Mouse (Mus musculus): ENCODE measurements around the gene Rb1. TPM values are rescaled to one million over a fixed set of nuclear protein-coding genes. Genes with fewer than 3 reads are reported as not detected.

Gene Rb1
- 23.8 and 25.6 TPM in 2 replicates for polyA plus RNA-seq (2015; fragmentation: Nextera tagmentation; extraction: Ambion mirVana)

- Histone ChIP-seq H3K9me3 (replicated peaks) (no peaks in the 10 kb centered on the region), H3K4me3 (replicated peaks) (peak within 1 kb of the TSS; percentile 89), H3K36me3 (no peaks in the 10 kb centered on the region), H3K27ac (replicated peaks) (peak within 1 kb of the TSS; percentile 89), H3K4me2 (replicated peaks) (peak within 1 kb of the TSS; percentile 82), H3K27me3 (no peaks in the 10 kb centered on the region), H3K9ac (peak within 1 kb of the TSS; percentile 66), H3K4me1 (peaks cover 20% of the 10 kb centered on the region; the same call in 1 of the 2 replicates)
- peak; percentile 89 for ATAC-seq (ENCODE audit: insufficient number of reproducible peaks, low FRiP score, low TSS enrichment, low read depth)
- under 1% methylated on average over 128 of the region's 135 CpGs for WGBS
Observed at GRCm38 (mm10) chr14:73325456-73326381, at the start of gene Rb1. Gene Rb1, minus strand, starts transcription at chr14:73325822.

- Histone ChIP-seq H3K4me2 (replicated peaks) (no peak overlapping the region), H3K36me3 (peaks cover 16% of the 10 kb centered on the region), H3K27me3 (no peaks in the 10 kb centered on the region), H3K27ac (replicated peaks) (no peak overlapping the region), H3K9me3 (replicated peaks) (no peaks in the 10 kb centered on the region), H3K4me3 (replicated peaks) (no peak overlapping the region), H3K4me1 (peaks cover 38% of the 10 kb centered on the region), H3K9ac (no peak overlapping the region)
- no peak for ATAC-seq (ENCODE audit: insufficient number of reproducible peaks, low FRiP score, low TSS enrichment, low read depth)
- 38% methylated on average over 11 of the region's 11 CpGs for whole genome bisulfite sequencing
Observed at GRCm38 (mm10) chr14:73374315-73374890, 48.8 kb upstream of the Rb1 start.

GRCm38 (mm10) chr14:73373606-73374005 lies 48.0 kb upstream of the Rb1 start:
- Histone ChIP-seq H3K9ac (no peak overlapping the region), H3K27ac (replicated peaks) (no peak overlapping the region), H3K9me3 (replicated peaks) (no peaks in the 10 kb centered on the region), H3K27me3 (no peaks in the 10 kb centered on the region), H3K4me1 (peaks cover 39% of the 10 kb centered on the region), H3K36me3 (peaks cover 13% of the 10 kb centered on the region), H3K4me2 (replicated peaks) (no peak overlapping the region), H3K4me3 (replicated peaks) (no peak overlapping the region)
- ATAC-seq (ENCODE audit: insufficient number of reproducible peaks, low FRiP score, low TSS enrichment, low read depth) = no peak
- 73% methylated on average over 8 of the region's 8 CpGs for WGBS

GRCm38 (mm10) chr14:73372990-73373389 lies 47.4 kb upstream of the Rb1 start:
- 76% methylated on average over 4 of the region's 4 CpGs for WGBS
- Histone ChIP-seq H3K36me3 (peaks cover 17% of the 10 kb centered on the region), H3K4me1 (peaks cover 39% of the 10 kb centered on the region), H3K9ac (no peak overlapping the region), H3K4me2 (replicated peaks) (no peak overlapping the region), H3K27me3 (no peaks in the 10 kb centered on the region), H3K4me3 (replicated peaks) (no peak overlapping the region), H3K27ac (replicated peaks) (no peak overlapping the region), H3K9me3 (replicated peaks) (no peaks in the 10 kb centered on the region)
- ATAC-seq (ENCODE audit: insufficient number of reproducible peaks, low FRiP score, low TSS enrichment, low read depth) = no peak

GRCm38 (mm10) chr14:73371577-73371976 lies 46.0 kb upstream of the Rb1 start:
- 74% methylated on average over 4 of the region's 4 CpGs for WGBS
- ATAC-seq (ENCODE audit: insufficient number of reproducible peaks, low FRiP score, low TSS enrichment, low read depth) = no peak
- Histone ChIP-seq H3K9me3 (replicated peaks) (no peaks in the 10 kb centered on the region), H3K4me3 (replicated peaks) (no peak overlapping the region), H3K36me3 (peaks cover 20% of the 10 kb centered on the region), H3K27ac (replicated peaks) (no peak overlapping the region; the same call in 1 of the 2 replicates), H3K4me2 (replicated peaks) (no peak overlapping the region), H3K27me3 (no peaks in the 10 kb centered on the region), H3K4me1 (peaks cover 39% of the 10 kb centered on the region), H3K9ac (no peak overlapping the region)

- H3K27me3 ChIP-seq = no peaks in the 10 kb centered on the region
- H3K9ac ChIP-seq = no peak overlapping the region
- 65% methylated on average over 23 of the region's 23 CpGs for whole genome bisulfite sequencing
- peaks cover 27% of the 10 kb centered on the region for H3K36me3 ChIP-seq
- peak overlapping the region; percentile 63 for H3K27ac ChIP-seq (replicated peaks)
- ATAC-seq (ENCODE audit: insufficient number of reproducible peaks, low FRiP score, low TSS enrichment, low read depth) = peak; percentile 31; the same call in 1 of the 2 replicates
- H3K4me3 ChIP-seq (replicated peaks) = no peak overlapping the region
- H3K4me1 ChIP-seq = peaks cover 39% of the 10 kb centered on the region
- no peak overlapping the region for H3K4me2 ChIP-seq (replicated peaks)
- H3K9me3 ChIP-seq (replicated peaks) = no peaks in the 10 kb centered on the region
Observed at GRCm38 (mm10) chr14:73370695-73371372, 45.2 kb upstream of the Rb1 start.

GRCm38 (mm10) chr14:73370078-73370670 lies 44.6 kb upstream of the Rb1 start:
- no peak overlapping the region for H3K4me2 ChIP-seq (replicated peaks)
- no peaks in the 10 kb centered on the region for H3K27me3 ChIP-seq
- H3K4me3 ChIP-seq (replicated peaks) = no peak overlapping the region
- 73% methylated on average over 11 of the region's 11 CpGs for WGBS
- H3K36me3 ChIP-seq = peaks cover 33% of the 10 kb centered on the region
- ATAC-seq (ENCODE audit: insufficient number of reproducible peaks, low FRiP score, low TSS enrichment, low read depth) = no peak
- H3K4me1 ChIP-seq = peaks cover 39% of the 10 kb centered on the region
- H3K27ac ChIP-seq (replicated peaks) = peak overlapping the region; percentile 63
- H3K9ac ChIP-seq = no peak overlapping the region
- no peaks in the 10 kb centered on the region for H3K9me3 ChIP-seq (replicated peaks)

- Histone ChIP-seq H3K4me3 (replicated peaks) (no peak overlapping the region), H3K9ac (no peak overlapping the region), H3K4me1 (peaks cover 34% of the 10 kb centered on the region), H3K27me3 (no peaks in the 10 kb centered on the region), H3K36me3 (peaks cover 39% of the 10 kb centered on the region), H3K9me3 (replicated peaks) (no peaks in the 10 kb centered on the region), H3K27ac (replicated peaks) (0 out of 2 replicates have a peak overlapping the region, but pooled peaks have one; percentile 63), H3K4me2 (replicated peaks) (no peak overlapping the region)
- 71% methylated on average over 4 of the region's 4 CpGs for WGBS
- 0 out of 2 replicates have a peak, but pooled peaks have one; percentile 52 for ATAC-seq (ENCODE audit: insufficient number of reproducible peaks, low FRiP score, low TSS enrichment, low read depth)
Observed at GRCm38 (mm10) chr14:73369634-73370033, 44.0 kb upstream of the Rb1 start.

- Histone ChIP-seq H3K4me2 (replicated peaks) (no peak overlapping the region), H3K4me1 (peaks cover 27% of the 10 kb centered on the region), H3K27ac (replicated peaks) (no peak overlapping the region), H3K9ac (no peak overlapping the region), H3K4me3 (replicated peaks) (no peak overlapping the region), H3K27me3 (no peaks in the 10 kb centered on the region), H3K9me3 (replicated peaks) (no peaks in the 10 kb centered on the region), H3K36me3 (peaks cover 45% of the 10 kb centered on the region)
- no peak for ATAC-seq (ENCODE audit: insufficient number of reproducible peaks, low FRiP score, low TSS enrichment, low read depth)
- 88% methylated on average over 13 of the region's 13 CpGs for WGBS
Observed at GRCm38 (mm10) chr14:73368966-73369365, 43.3 kb upstream of the Rb1 start.

- no peaks in the 10 kb centered on the region for H3K9me3 ChIP-seq (replicated peaks)
- ATAC-seq (ENCODE audit: insufficient number of reproducible peaks, low FRiP score, low TSS enrichment, low read depth) = no peak
- H3K4me3 ChIP-seq (replicated peaks) = no peak overlapping the region
- peaks cover 26% of the 10 kb centered on the region for H3K4me1 ChIP-seq
- no peak overlapping the region for H3K27ac ChIP-seq (replicated peaks)
- H3K27me3 ChIP-seq = no peaks in the 10 kb centered on the region
- H3K36me3 ChIP-seq = peaks cover 53% of the 10 kb centered on the region
- 92% methylated on average over 13 of the region's 13 CpGs for WGBS
- H3K9ac ChIP-seq = no peak overlapping the region
- H3K4me2 ChIP-seq (replicated peaks) = no peak overlapping the region
Observed at GRCm38 (mm10) chr14:73368221-73368620, 42.6 kb upstream of the Rb1 start.

GRCm38 (mm10) chr14:73366278-73366677 lies 40.7 kb upstream of the Rb1 start:
- Histone ChIP-seq H3K36me3 (peaks cover 72% of the 10 kb centered on the region), H3K27me3 (no peaks in the 10 kb centered on the region), H3K4me3 (replicated peaks) (no peak overlapping the region), H3K9me3 (replicated peaks) (no peaks in the 10 kb centered on the region), H3K4me2 (replicated peaks) (no peak overlapping the region), H3K4me1 (peaks cover 16% of the 10 kb centered on the region), H3K9ac (no peak overlapping the region), H3K27ac (replicated peaks) (no peak overlapping the region)
- 76% methylated on average over 11 of the region's 11 CpGs for WGBS
- ATAC-seq (ENCODE audit: insufficient number of reproducible peaks, low FRiP score, low TSS enrichment, low read depth) = no peak
